Mouse (Mus musculus) inflammation-experienced regulatory T-cells, adult 6 months (primary cell): Measurements from ENCODE around the gene Plekhg4. TPM values are rescaled to one million over a fixed set of nuclear protein-coding genes. Genes with fewer than 3 reads are reported as not detected.

ENCODE experiments used
- ATAC-seq: one replicate; pipeline ENCODE4 v1.8.0; 2017
- polyA plus RNA-seq, 3 experiments: library from polyadenylated mRNA; unstranded; fragments of 100-300 nt; shearing (Covaris generic); gene quantifications; one replicate each; pipeline ENCODE4 v1.2.1; 2017

The Plekhg4 gene
- polyA plus RNA-seq: under 1 TPM in 1 of 3 experiments, not detected in 2; 0.11 TPM

- ATAC-seq: no peak
Observed at GRCm38 (mm10) chr8:105373032-105373431, at the start of gene Plekhg4. Plekhg4 (plus strand) TSS chr8:105373274.

GRCm38 (mm10) chr8:105325641-105326093 is 47.4 kb upstream of the Plekhg4 start:
- no peak for ATAC-seq

GRCm38 (mm10) chr8:105326141-105326672 is 46.9 kb upstream of the Plekhg4 start, which contains the start of the genes Lrrc29 and Tmem208:
Lrrc29 (minus strand) TSS chr8:105326278.
Tmem208 (plus strand) TSS chr8:105326354.
- ATAC-seq: peak; percentile 97

DNA sequence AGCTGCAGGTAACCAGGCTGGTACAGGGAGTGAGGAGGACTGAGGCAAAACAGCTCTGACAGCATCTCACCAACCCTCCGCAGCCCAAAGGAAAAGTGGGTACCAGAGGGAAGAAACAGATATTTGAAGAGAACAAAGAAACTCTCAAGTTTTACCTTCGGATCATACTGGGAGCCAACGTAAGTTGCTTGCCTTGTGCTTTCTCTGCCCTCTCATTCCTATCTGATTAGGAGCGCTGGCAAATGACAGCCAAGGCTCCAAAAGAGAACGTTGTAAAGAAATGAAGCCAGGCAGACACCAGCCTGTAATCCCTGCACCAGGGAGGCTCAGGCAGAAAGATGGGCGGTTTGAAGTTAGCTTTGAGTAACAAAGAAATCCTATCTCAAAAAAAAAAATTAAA is 46.1 kb upstream of the Plekhg4 start:
- ATAC-seq: no peak

DNA sequence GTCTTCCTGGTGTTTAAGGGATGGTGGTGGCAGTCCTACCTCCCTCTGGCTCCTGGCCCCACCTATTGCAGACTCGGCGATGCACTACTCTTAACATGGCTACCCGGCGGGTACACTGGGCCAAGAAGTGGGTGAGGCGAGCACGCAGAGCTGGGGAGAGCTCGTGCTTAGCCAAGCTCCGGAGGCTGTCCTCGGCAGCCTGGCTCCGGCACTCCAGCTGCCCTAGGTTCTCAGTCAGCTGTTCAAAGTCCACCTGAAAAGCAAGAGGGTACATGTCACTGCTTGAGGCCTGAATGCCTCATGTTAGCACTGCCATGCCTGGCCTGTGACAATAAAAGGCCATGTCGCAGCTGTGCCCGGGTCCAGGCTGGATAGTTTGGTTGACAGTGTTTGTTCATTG is 42.7 kb upstream of the Plekhg4 start:
- ATAC-seq: no peak

GRCm38 (mm10) chr8:105331469-105331868 is 41.6 kb upstream of the Plekhg4 start:
- no peak for ATAC-seq

DNA sequence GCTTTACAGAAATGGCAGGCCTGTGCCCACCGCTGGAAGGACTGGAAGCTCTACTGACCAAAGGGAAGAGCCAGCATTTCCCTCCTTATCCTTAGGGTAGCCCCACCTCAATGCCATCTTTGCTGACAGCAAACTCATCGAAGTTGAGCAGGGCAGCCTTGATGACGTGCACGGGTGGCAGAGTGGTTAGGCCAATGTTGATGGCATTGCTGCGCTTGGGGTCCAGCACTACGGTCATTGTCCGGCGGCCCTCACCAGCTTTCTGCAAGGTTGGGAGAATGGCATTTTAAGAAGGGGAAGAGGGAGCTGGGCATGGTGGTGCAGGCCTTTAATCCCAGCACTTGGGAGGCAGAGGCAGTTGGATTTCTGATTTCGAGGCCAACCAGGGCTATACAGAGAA is 41.1 kb upstream of the Plekhg4 start:
- no peak for ATAC-seq

- ATAC-seq: no peak
Observed at GRCm38 (mm10) chr8:105332523-105332922, 40.6 kb upstream of the Plekhg4 start.

DNA sequence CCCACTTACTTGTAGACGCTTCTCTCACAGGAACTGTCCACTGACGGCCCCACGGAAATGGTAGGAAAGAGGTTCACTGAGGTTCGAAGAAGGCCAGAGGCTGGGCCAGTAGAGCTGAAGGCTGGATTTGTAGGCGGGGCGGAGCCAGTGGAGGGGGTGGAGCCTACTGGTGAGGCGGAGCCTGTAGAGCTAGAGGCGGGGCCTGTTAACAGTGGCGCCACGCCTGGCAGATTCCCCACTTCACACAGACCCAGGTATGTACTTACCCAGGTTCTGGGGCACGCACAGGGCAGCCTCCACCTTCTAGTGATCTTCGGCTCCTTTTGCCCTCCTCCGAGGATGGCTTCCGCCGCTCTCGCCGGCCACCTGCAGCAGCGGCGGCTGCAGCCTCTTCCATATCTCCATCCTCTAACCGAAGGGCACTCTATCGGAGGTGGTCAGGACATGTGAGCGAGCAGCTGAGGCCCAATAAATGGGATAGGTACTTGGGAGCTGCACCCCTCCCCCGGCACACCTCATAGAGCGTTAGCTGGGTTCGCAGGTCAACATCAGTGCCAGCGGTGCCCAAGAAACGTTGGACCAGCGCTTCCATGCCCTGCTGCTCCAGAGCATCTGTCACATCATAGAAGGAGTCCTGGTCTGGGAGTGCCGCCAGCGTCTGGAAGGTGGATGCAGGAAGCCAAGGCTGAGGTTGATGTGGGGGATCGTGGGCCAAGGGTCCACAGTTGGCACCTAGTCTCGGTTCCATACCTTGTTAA is 36.5 kb upstream of the Plekhg4 start:
- no peak for ATAC-seq

DNA sequence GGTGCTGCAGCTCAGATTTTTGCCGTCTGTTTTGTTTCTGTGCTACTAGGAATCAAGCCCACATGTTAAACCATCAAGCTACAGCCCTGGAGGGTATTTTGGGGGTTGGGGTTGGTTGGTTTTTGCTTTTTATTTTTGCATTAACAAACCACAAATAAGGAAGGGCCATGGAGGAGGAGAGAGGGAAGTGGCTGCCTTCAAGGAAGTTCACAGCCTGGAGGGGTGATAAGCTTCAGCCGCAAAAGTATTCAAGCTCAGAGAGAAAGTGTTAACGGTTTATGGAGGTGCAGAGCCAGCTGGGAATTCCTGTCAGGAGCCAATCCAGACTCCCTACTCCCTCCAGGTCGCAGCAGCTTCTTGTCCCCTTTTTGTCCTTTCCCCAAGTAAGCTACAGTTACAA is 34.1 kb upstream of the Plekhg4 start:
- no peak for ATAC-seq

- ATAC-seq: no peak
Observed at GRCm38 (mm10) chr8:105339886-105340635, 33.0 kb upstream of the Plekhg4 start.

GRCm38 (mm10) chr8:105341399-105341798 is 31.7 kb upstream of the Plekhg4 start:
- no peak for ATAC-seq

GRCm38 (mm10) chr8:105342768-105343167 is 30.3 kb upstream of the Plekhg4 start:
- no peak for ATAC-seq

- ATAC-seq: no peak
Observed at GRCm38 (mm10) chr8:105343791-105344574, 29.1 kb upstream of the Plekhg4 start.

DNA sequence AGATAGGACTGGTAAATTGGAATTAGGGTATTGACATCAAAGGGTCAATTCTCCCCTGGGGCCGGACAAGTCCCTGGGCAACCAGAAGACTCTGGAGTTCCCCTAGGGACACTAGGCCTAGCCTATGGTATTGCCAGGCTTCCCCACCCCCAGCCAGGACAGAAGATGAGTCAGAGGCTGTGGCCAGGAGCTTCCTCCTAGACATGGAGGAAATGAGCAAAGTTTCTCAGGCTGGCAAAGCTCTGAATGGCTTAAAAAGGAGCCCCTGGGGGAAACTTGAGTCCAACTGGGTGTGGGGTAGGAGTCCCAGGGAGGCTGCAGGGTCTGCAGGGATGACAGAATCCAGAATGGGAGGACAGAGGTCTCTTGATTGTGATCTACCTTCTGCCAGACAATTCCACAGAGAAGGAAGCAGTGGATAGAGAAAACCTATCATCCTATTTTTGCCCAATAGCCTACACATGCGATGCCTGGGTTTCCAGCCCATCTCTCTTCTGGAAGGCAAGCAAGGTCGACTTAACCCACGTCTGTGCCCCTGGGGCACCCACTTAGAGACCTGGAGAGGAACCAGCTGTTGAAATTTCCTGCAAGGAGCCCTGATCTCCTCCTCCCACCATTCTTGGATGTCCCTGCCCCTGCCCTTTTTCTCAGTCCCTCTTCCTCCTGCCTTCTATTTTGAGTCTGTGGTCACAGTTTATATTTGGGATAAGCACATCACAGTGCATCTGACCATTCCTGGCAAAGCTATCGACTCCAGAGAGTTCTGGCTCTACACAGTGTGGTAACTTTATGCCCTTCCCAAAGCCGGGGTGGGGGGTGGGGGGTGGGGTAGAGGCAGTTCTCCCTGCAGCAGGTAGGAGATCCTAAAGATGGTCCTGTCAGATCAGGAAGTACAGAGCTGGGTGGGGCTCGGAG is 27.8 kb upstream of the Plekhg4 start:
- no peak for ATAC-seq

- ATAC-seq: no peak
Observed at GRCm38 (mm10) chr8:105346611-105347427, 26.3 kb upstream of the Plekhg4 start.

DNA sequence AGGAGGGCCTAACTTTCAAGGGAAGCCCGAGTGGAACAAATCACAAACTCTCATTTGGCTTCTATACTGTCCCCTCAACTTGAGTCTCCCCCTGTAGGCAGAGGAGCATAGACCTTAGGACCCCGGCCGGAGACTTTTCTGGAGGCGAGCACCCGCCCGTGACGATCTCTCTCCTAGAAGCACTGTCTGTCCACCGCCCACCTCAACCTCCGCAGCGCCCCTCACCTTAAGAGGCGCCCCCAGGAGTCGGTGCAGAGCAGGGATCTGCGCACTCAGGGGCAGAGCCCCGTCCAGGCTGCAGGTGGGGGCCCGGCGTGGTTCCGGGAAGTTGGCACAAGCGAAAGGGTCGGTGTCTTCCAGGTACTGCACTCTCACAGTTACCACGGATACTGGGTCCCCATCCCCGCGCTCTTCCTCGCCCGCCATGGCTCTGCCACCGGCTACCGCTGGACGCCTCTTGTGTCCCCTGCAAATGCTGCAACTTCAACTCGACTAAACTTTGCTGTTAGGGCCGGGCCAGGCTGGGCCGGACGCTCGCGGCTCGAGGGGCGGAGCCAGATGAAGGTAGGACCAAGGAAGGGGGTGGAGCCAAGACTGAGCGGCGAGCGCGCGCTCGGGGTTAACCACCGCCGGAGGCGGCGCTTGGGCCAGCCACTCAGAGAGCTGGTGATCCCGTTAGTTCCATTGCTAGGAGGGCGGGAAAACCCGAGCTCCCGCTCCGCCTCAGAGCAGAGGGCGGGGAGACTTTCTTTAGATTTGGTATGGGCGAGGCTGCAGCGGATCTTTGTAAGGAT is 25.4 kb upstream of the Plekhg4 start, which contains the start of gene Fhod1:
Gene Fhod1 (minus strand): TSS at position 526 of the 794 bp plus-strand sequence.
- peak; percentile 93 for ATAC-seq

GRCm38 (mm10) chr8:105348450-105349095 is 24.5 kb upstream of the Plekhg4 start, which contains the start of gene Slc9a5:
Slc9a5 (plus strand) TSS chr8:105348843.
- ATAC-seq: no peak
